Mouse (Mus musculus) testis, adult 2 months (tissue): ENCODE results near the gene Prap1.

Experiments
- CTCF ChIP-seq: fragments of 200-500 bp; IDR thresholded peaks from 2 replicates; pipeline ENCODE4 v1.5.1; 2012; ENCODE audit warnings: low read depth, mild to moderate bottlenecking, inconsistent platforms, low read length, moderate library complexity; ENCODE audit not compliant: control insufficient read depth, insufficient read depth, insufficient replicate concordance
- POLR2A ChIP-seq: fragments of 200-500 bp; IDR thresholded peaks from 2 replicates; pipeline ENCODE4 v1.6.1; 2012; ENCODE audit warnings: low read depth, mild to moderate bottlenecking, inconsistent platforms, low read length, moderate library complexity; ENCODE audit not compliant: control insufficient read depth

DNA sequence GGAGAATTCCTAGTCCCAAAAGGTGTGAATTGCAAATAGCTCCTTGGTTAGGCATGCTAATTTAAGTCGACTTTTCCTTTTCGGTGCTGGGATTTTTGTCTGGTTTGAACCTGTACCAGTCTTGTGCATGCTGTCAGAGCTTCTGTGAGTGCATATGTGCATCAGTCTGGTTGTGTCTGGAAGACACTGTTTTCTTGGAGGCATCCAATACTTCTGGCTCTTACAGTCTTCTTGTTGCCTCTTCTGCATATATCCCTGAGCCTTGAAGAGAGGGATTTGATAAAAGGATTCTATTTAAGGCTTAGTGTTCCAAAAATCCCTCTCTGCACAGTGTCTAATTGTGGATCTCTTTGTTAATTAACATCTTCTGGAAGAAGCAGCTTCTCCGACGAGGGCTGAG lies 39.1 kb upstream of the Prap1 start:
- TF ChIP-seq POLR2A, result no peak
- TF ChIP-seq CTCF, result no peak
